Mouse (Mus musculus): ENCODE data around the gene Rabif. TPM values are rescaled to one million over a fixed set of nuclear protein-coding genes. Genes with fewer than 3 reads are reported as not detected.
A peak's percentile ranks its signal among the peaks of the same experiment; 100 is the strongest.
"Not testable (repeated sequence)": the region's sequence is repeated elsewhere in the genome, so short reads cannot be mapped to it uniquely, and the experiment has no call there.

The Rabif gene
- 1 to 10 TPM; 5.1 to 5.5 TPM for total RNA-seq (2021)
- long read RNA-seq, experiment 1, transcript Rabif-201 (2 exons, 2,861 nt), result major isoform, 12 of 13 reads
- long read RNA-seq, experiment 1, partial matches to known transcripts, result 0 of 13 reads
- long read RNA-seq, experiment 1, other reads (novel, unspliced or antisense), result 1 of 13 reads
- long read RNA-seq, experiment 2, transcript Rabif-201 (2 exons, 2,861 nt), result major isoform, 10 of 10 reads
- long read RNA-seq, experiment 2, partial matches to known transcripts, result 0 of 10 reads
- long read RNA-seq, experiment 2, other reads (novel, unspliced or antisense), result 0 of 10 reads

DNA sequence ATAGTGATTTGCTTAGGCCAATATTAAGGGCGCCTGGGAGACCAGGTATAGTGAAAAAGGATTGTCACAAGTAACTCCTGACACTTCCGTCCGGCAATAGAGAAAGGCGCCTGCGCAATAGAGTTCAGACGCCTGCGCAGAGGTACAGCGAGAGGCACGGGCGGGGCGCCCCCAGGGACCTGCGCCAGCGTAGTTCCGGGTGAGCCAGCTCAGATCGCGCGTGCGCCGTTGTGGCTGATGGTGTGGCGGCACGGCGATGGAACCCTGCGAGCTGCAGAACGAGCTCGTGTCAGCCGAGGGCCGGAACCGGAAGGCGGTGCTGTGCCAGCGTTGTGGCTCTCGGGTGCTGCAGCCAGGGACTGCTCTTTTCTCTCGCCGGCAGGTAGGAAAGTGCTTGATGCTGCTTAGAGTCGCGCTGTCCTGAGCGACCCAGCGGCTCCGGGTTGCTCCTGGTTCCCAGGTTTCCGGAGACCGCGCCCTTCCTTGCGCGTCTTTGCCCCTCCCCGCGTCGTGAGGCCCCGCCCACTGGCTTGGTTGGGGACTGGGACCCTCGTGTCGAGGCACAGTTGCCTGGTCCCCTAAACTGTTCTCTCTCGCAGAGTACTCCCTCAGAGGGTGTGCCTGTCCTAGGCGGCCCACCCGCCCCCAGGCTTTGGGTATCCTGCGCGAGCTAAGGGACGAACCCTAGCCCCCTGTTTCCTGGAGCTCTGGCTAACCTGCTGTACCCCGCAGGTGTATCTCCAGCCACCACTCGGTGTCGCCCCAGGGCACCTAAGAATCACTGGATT is at the start of gene Rabif:
Gene Rabif (plus strand): TSS at position 221 of the 788 bp plus-strand sequence.
- intact Hi-C loops (cut with DNase I), result no loop called here
- peak; percentile 99 for DNase-seq

DNA sequence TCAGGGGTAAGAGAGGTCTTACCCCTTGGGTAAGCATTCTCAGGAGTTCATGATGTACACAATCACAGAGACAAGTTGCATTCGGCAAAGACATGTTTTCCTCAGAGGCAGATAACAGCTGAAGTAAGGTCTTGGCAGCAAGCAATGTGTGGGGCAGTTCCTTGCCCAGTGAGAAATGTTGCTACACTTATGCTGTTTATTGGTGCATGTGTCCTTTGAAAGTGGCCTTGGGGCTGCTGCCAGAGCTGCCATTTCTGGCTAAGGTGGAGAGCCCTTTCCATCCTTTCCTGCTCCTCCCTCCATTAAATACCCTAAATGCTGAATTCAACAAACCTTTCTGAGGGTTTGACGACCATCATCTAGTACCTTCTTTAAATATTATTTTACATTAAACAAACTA is 49.0 kb upstream of the Rabif start:
- DNase-seq, result no peak
- intact Hi-C loops (cut with DNase I), result no loop called here

DNA sequence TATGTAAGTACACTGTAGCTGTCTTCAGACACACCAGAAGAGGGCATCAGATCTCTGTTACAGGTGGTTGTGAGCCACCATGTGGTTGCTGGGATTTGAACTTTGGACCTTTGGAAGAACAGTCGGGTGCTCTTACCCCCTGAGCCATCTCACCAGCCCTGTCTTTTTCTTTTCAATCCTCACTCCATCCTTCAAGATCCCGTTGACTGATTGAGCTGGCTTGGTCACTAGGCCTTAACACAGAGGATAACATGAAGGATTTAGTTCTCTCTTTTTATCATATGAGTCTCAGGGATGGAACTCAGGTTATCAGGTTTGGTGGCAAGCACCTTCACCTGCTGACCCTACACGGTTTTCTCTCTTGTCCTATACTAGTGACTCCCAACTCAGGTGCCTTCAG is 45.9 kb upstream of the Rabif start:
- intact Hi-C loops (cut with DNase I); DNase-seq: not testable (repeated sequence)

DNA sequence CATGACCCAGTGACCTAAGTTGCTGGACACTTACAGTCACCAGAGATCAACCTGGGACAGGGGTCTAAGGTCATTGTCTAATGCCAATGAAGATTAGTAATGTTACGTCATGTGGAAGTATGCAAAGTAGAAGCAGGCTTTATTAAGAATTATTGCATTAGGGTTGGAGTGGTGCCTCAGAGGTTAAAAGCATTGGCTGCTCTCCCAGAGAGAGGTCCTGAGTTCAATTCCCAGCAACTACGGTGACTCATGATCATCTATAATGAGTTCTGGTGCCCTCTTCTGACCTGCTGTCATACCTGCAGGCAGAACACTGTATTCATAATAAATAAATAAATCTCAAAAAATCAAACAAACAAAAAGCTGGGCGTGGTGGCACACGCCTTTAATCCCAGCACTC is 44.2 kb upstream of the Rabif start:
- no peak for DNase-seq
- intact Hi-C loops (cut with DNase I), result loop anchor here (5.0 kb wide), 1 partner anchor 78 kb away; no protein-coding TSS in a partner anchor

DNA sequence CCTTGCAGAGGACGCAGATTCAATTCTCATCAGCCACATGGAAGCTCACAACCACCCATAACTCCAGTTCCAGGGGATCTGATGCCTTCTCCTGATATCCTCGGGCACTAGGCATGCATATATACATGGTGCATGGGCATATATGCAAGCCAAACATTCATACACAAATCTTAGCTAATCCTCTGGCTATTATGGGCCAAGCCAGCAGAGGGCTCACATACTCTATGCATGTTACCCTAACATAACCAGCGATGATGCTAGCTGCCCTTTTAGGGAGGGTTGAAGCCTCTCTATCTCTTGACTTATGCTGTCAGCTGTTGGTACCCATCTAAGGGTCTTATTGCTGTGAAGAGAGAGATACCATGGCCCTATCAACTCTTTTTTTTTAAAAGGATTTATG is 43.5 kb upstream of the Rabif start:
- intact Hi-C loops (cut with DNase I), result loop anchor here (5.0 kb wide), 1 partner anchor 79 kb away; no protein-coding TSS in a partner anchor
- no peak for DNase-seq

DNA sequence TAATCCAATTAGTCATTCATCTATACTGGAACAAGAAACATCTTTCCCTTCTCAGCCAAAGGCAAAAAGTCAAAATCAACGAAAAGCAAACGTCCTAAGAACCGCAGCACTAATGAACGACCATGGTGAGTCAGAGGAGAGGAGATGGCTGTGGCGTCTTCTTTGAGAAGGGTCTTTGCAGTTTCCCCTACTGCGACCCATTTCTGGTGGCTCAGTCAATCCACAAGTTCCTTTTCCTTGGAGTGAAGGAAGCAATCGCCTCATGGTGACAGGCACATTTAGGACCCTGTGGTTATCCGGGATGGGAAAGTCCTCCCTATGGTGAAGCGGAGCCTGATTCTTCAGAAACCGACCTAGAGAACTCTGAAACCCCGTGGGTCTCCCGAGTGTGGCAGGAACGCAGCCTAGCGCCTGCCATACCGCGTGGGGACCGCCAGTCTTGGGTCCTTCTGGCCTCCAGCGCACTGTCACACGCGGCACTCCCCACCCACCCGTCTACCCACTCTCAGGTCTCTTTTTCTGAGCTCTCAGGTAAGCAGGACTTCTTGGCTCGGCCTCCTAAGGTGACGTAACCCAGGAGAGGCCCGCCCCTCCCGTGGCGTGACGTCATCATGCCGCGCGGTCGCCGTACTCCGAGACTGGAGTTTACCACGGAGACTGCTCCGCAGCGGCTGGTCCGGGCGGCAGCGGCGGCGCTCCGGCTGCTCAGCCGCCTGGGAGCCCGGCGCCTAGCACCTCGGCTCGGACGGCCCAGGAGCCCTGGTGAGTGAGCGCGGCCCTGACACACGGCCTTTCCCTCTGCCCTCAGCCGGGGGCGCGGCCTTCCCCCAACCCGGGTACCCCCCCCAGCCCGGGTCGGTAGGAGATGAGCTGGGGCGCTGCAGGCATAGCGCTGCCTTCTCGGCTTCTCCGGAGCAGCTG is 39.3 kb upstream of the Rabif start, which contains the start of gene Klhl12:
Gene Klhl12 (plus strand): TSS at position 628 of the 921 bp plus-strand sequence.
- peak; percentile 89 to 92 for DNase-seq
- intact Hi-C loops (cut with DNase I), result loop anchor here (2.0 to 5.0 kb wide), 3 partner anchors 38 to 94 kb away; partner anchors contain the start of gene Tmem183a

DNA sequence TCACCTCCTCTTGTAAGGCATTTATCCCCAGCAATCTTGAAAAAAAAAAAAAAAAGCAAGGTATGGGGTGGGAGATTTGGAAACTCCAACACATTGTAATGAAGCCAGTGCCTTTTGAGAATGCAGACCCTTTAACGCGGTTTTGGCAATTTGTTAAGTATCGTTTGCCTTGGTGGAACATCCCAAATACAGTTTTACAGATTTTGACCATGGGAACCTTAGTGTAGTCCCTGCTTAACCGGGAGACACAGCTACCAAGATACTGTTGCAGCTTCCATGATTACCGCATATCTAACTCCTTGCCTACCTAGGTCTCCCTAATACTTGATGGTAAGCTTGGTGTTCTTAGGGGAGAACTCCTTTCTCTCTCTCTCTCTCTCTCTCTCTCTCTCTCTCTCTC is 38.4 kb upstream of the Rabif start:
- intact Hi-C loops (cut with DNase I), result no loop called here
- DNase-seq, result no peak

DNA sequence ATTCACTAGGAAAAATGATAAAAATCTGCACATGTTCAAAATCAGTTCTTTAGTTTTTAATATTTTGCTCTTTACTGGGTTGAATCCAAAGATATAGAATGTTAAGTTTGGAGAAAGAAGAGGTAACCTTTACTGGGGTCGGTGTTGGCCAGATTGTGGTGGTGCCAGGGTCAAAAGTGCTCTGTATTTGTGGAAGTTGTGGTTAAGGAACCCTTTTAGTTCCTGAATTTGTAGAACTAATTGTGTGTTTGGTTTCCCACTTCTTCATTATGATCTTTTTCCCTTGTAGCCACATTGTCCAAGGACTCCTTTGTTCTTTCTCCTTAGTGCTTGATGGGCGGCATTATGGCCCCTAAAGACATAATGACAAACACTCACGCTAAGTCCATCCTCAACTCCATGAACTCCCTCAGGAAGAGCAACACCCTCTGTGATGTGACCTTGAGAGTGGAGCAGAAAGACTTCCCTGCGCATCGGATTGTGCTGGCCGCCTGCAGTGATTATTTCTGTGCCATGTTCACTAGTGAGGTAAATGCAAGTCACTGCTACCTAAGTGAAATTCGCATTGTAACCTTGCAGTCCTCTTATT is 36.2 kb upstream of the Rabif start:
- intact Hi-C loops (cut with DNase I), result no loop called here
- no peak for DNase-seq

DNA sequence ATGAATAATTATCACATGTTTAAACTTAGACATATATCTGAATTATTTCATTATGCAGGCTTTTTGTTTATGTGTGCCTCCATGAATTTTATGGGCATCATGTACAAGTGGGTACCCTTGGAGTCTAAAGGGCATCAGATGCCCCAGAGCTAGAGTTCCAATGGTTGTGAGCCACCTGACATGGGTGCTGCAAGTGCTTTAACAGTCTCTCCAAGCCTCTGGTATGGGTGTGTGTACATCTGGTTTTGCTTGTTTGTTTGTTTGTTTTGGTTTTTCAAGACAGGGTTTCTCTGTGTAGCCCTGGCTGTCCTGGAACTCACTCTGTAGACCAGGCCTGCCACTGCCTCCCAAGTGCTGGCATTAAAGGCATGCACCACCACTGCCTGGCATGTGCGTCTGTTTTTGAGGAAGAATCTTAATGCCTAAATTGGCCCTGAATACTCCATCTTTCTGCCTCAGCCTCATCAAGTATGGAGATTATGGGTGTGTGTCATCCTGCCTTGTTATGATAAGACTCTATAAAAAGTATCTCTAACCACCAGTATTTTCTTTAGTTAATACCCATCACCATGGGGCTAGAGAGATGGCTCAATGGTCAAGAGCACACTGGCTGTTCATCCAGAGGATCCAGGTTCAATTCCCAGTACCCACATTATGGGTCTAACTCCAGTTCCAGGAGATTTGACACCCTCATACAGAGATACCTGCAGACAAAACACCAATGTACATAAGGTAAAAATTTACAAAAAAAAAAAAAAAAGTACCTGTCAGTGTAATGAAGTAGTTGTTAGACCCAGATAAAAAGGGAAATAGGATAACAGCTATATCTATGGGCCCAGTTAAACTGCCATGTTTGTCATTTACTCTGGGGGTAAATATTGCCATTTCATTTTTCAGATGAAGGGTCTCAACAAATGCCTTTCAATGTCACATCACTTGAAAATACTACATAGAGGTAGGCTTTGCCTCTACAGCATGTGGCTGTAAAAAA is 33.9 kb upstream of the Rabif start:
- DNase-seq, result no peak
- intact Hi-C loops (cut with DNase I), result no loop called here

DNA sequence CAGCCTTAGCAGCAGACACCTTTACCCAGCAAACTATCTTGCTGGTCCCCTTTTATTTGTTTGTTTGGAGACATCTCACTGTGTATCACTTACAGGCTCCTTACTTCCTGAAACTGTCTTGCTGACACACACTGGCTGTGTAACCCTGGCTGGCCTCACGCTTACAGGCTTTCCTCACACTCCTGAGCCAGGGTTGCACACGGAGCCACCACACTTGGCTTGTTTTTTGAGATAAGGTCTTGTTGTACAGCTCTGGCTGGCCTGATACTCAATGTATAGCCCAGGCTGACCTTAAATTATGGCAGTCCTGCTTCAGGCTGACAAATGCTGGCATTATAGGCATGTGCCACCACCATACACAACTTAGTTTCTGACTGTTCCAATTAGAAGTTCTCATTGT is 9.8 kb upstream of the Rabif start:
- intact Hi-C loops (cut with DNase I), result no loop called here
- DNase-seq, result no peak

DNA sequence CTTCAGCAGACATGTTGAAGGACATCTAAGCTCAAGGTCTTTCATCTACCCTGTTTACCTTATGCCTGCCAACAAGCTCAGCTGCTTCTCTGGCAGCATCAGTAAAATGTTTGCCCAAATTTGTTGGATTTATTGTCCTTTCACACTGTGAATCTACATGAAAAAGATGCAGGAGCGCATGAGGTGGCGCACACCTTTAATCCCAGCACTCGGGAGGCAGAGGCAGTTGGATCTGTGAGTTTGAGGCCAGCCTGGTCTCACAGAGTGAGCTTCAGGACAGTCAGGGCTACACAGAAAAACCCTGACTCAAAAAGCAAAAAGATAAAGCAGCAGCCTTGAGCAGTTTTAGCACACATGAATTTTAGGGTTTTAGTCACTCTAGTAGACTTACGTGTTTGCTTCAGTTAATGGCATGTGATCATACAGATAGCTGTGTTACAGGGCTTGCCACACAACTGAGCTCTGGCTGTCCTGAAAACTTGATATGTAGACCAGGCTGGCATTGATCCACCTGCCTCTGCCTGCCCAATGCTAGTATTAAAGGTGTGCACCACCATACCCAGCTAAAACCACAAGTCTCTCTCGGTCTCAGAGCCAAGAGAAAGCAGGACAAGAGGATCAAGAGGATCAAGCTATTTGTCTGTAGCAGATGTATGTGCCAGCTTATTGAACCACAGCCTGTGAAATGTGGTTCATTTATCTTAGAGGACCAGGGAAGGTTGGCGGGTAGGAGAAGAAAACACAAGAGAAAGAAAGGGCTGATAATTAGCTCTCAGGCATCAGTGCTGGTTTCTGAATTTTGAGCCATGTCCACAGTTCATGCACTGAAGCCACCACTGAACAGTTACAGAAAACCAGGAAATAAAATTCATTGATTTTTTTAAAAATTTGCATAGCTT is 3.3 kb upstream of the Rabif start:
- intact Hi-C loops (cut with DNase I), result no loop called here
- no peak for DNase-seq

DNA sequence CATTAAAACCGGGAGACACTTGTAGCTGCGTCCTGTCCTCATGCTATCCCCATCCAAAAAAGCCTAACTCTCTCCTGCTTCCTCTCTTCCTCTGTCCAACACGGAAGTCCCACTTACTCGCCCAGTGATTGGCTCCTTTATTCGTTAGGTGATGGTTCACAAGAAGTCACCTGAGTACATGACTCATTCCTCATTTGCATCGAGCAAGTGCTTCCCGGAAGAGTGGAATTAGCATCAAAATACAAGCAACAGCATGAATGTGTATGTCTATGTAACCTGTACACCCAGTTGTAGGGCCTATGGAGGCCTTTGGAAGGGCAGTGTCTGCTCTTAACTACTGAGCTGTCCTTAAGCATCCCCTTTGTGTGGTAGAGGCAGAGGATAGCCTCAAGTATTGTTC is 2.2 kb upstream of the Rabif start:
- intact Hi-C loops (cut with DNase I), result no loop called here
- DNase-seq, result no peak

DNA sequence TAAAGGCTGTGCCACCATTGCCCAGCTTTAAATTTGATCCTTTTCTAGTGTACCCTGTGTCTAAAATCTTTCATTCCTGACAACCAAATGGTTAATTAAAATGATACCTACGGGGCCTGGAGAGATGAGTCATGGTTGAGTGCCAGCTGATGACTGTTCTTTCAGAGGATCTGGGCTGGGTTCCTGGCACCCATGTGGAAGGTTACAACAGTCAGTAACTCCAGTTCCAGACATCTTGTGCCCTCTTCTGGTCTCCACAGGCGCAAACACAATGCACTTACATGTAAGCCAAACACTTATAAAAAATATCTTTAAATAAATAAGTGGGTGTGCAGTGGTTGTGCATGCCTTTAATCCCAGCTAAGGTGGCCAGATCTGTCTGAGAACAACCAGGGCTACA is 952 bp upstream of the Rabif start:
- DNase-seq, result no peak
- intact Hi-C loops (cut with DNase I), result no loop called here

DNA sequence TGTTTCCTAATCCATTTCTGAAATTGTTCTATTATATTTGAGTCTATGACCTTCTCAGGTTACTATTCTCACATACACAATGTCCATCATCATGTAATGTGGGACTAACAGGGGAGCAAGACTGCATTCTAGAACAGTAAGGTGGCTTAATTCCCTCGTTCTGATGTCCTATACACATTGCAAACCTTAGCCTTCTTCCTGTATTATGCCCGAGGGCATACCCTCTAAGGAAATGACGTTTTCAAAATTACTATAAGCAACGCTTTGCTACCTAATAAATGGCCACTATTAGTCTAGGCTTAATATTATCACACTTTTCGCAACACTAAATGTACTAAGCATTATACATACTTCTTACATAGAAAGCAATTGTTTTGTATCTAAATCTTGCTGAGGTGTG is 492 bp upstream of the Rabif start:
- DNase-seq, result no peak
- intact Hi-C loops (cut with DNase I), result no loop called here

DNA sequence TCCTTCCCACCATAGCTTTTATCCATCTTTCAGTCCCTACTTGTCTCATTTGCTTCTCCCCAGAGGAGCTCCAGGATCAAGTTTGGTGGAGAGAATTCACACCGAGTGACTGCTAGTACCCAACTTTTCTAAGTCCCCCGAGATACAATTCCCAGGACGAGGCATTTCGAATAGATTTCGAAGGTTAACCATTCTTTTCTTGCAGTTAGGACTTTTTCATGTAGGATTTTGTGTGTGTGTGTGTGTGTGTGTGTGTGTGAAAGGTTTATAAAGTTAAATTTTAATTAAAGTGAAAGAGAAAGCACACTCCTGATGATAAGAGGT is 730 bp downstream of the Rabif start:
- DNase-seq, result no peak
- intact Hi-C loops (cut with DNase I), result no loop called here

DNA sequence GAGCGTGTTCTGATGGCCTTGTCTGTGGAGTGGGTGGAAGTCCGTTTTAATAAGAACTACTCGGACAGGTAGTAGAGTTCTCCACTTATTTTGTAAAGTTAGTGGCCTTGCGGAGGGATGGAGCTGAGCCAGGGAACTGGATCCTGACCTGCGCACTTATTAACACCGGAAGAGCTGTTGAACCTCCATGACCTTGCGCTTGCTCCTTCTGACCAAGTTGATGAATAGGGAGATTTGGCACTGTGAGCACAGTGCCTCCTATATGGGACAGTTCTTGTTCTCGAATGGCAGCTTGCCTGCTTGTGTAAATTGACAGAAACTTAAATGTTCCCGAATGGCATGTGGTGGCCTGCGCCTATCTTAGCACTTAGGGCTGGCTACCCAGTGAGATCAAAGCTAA is 1.5 kb downstream of the Rabif start:
- no peak for DNase-seq
- intact Hi-C loops (cut with DNase I), result no loop called here

DNA sequence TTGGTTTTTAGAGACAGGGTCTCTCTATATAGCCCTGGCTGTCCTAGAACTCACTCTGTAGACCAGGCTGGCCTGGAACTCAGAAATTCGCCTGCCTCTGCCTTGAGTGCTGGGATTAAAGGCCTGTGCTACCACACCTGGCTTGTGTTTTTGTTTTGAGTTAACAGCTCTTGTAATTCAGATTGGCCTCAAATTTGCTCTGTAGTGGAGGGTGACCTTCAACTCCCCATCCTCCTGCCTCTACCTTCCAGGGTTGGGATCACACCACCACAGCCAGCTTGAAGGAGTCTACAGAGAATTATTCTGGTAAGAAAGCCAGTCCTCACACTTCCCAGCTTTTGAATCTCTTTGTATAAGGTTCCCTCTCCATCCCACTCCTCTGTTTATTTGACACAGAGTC is 6.5 kb downstream of the Rabif start:
- DNase-seq, result no peak
- intact Hi-C loops (cut with DNase I), result no loop called here

DNA sequence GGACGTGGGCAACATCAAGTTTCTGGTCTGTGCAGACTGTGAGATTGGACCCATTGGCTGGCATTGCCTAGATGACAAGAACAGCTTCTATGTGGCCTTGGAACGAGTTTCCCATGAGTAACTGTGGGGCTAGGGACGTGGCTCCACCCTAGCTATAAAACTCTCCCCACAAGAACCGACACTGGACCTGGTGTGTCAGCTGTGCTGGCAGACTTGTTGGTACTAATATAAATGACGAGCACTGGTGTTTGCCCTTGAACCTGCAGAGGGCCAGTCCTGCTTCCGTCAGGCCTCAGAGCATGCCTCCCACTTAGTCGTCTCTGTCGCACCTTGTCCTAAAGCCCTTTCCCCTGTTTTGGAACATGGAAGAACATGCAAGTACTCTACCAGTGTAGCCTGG is 11.8 kb downstream of the Rabif start:
- intact Hi-C loops (cut with DNase I), result no loop called here
- DNase-seq, result no peak

Data from gastrocnemius, postnatal 36 days (tissue).